Mouse (Mus musculus): ENCODE results near the gene Ebf1. TPM values are rescaled to one million over a fixed set of nuclear protein-coding genes. Genes with fewer than 3 reads are reported as not detected.

Gene Ebf1
- total RNA-seq, 2 experiments from 2014 or later, result 5.9 to 6.7 TPM

GRCm38 (mm10) chr11:44770989-44771564 is 154.0 kb downstream of the Ebf1 start:
- intact Hi-C loops (cut with DNase I), result no loop called here
- DNase-seq, result no peak

- intact Hi-C loops (cut with DNase I), result no loop called here
- no peak for DNase-seq
These were observed 157.3 kb downstream of the Ebf1 start for GRCm38 (mm10) chr11:44774411-44774810.

GRCm38 (mm10) chr11:44775549-44775948 is 158.4 kb downstream of the Ebf1 start:
- no peak for DNase-seq
- intact Hi-C loops (cut with DNase I), result no loop called here

GRCm38 (mm10) chr11:44776556-44776955 is 159.4 kb downstream of the Ebf1 start:
- no peak for DNase-seq
- intact Hi-C loops (cut with DNase I), result no loop called here

GRCm38 (mm10) chr11:44777331-44778310 is 160.5 kb downstream of the Ebf1 start:
- intact Hi-C loops (cut with DNase I), result no loop called here
- DNase-seq, result no peak

GRCm38 (mm10) chr11:44779030-44779429 is 161.9 kb downstream of the Ebf1 start:
- no peak for DNase-seq
- intact Hi-C loops (cut with DNase I), result no loop called here

GRCm38 (mm10) chr11:44784255-44785029 is 167.3 kb downstream of the Ebf1 start:
- intact Hi-C loops (cut with DNase I), result no loop called here
- no peak for DNase-seq

GRCm38 (mm10) chr11:44785063-44785462 is 167.9 kb downstream of the Ebf1 start:
- intact Hi-C loops (cut with DNase I), result no loop called here
- DNase-seq, result no peak

GRCm38 (mm10) chr11:44785479-44785878 is 168.4 kb downstream of the Ebf1 start:
- intact Hi-C loops (cut with DNase I), result no loop called here
- DNase-seq, result no peak

- DNase-seq, result no peak
These were observed 170.9 kb downstream of the Ebf1 start for GRCm38 (mm10) chr11:44788003-44788402.

GRCm38 (mm10) chr11:44792816-44793215 is 175.7 kb downstream of the Ebf1 start:
- intact Hi-C loops (cut with DNase I), result no loop called here
- no peak for DNase-seq

More at GRCm38 (mm10) chr11:44788003-44788402, 170.9 kb downstream of the Ebf1 start:
- intact Hi-C loops (cut with DNase I), result no loop called here

- intact Hi-C loops (cut with DNase I), result no loop called here
- no peak for DNase-seq
These were observed 177.8 kb downstream of the Ebf1 start for GRCm38 (mm10) chr11:44794883-44795282.

- intact Hi-C loops (cut with DNase I), result no loop called here
- DNase-seq, result no peak
These were observed 178.7 kb downstream of the Ebf1 start for GRCm38 (mm10) chr11:44795767-44796166.

GRCm38 (mm10) chr11:44798270-44798669 is 181.2 kb downstream of the Ebf1 start:
- intact Hi-C loops (cut with DNase I), result no loop called here
- no peak for DNase-seq

GRCm38 (mm10) chr11:44804046-44804445 is 186.9 kb downstream of the Ebf1 start:
- intact Hi-C loops (cut with DNase I), result no loop called here
- no peak for DNase-seq

GRCm38 (mm10) chr11:44806589-44806988 is 189.5 kb downstream of the Ebf1 start:
- intact Hi-C loops (cut with DNase I), result no loop called here
- peak; percentile 83 for DNase-seq

- no peak for DNase-seq
- intact Hi-C loops (cut with DNase I), result no loop called here
These were observed 191.9 kb downstream of the Ebf1 start for GRCm38 (mm10) chr11:44808855-44809546.

- intact Hi-C loops (cut with DNase I), result no loop called here
- no peak for DNase-seq
These were observed 193.9 kb downstream of the Ebf1 start for GRCm38 (mm10) chr11:44811007-44811406.

- no peak for DNase-seq
- intact Hi-C loops (cut with DNase I), result no loop called here
These were observed 195.2 kb downstream of the Ebf1 start for GRCm38 (mm10) chr11:44812193-44812746.

GRCm38 (mm10) chr11:44813534-44813933 is 196.4 kb downstream of the Ebf1 start:
- intact Hi-C loops (cut with DNase I), result no loop called here
- DNase-seq, result peak; percentile 43

Measured in left cerebral cortex, postnatal 4 days (tissue).